Mouse (Mus musculus): ENCODE measurements at regions not wholly inside any gene's neighbourhood (a gene's known extent, or its start where the extent isn't known, plus 50 kb on each side); places are given as distances from the start of the nearest gene placed in this dataset.

GRCm38 (mm10) chr15:59744411-59744931 lies 271.9 kb downstream of the 4933412E24Rik start:
- no peak overlapping the region for H3K4me2 ChIP-seq
- no peaks in the 10 kb centered on the region for H3K9me3 ChIP-seq (replicated peaks)
- no peaks in the 10 kb centered on the region for H3K27me3 ChIP-seq (replicated peaks)
- no peak for ATAC-seq (ENCODE audit: low FRiP score)
- H3K4me3 ChIP-seq (replicated peaks), result no peak overlapping the region
- 78% methylated on average over 5 of the region's 5 CpGs for whole genome bisulfite sequencing
- H3K36me3 ChIP-seq, result no peaks in the 10 kb centered on the region
- no peak overlapping the region for H3K27ac ChIP-seq (replicated peaks)
- H3K4me1 ChIP-seq, result no peaks in the 10 kb centered on the region
- no peak overlapping the region for H3K9ac ChIP-seq (replicated peaks)

DNA sequence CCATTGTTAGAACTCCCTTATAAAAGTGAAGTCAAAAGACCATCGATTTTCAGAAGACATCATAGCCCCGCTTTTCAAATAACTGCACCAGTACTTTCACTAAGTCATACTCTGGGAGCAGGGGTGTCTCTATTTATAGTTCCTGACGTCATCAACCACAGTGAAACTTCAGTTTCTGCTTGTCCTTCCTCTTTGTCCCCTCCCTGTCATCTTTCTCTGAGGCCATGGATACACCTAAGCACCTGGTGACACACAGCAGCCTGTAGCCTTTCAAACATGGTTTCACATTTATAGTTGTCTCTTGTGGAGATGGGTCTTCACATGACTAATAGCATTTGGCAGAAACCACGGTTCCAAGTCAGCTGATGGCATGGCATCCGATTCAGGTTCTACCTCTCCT lies 277.2 kb downstream of the 4933412E24Rik start:
- WGBS, result 90% methylated on average over 5 of the region's 5 CpGs

GRCm38 (mm10) chr15:59737247-59737646 lies 279.2 kb downstream of the 4933412E24Rik start:
- H3K4me1 ChIP-seq, result no peaks in the 10 kb centered on the region
- no peak overlapping the region for H3K27ac ChIP-seq (replicated peaks)
- H3K27me3 ChIP-seq (replicated peaks), result no peaks in the 10 kb centered on the region
- H3K36me3 ChIP-seq, result no peaks in the 10 kb centered on the region
- no peak overlapping the region for H3K4me2 ChIP-seq
- H3K9ac ChIP-seq (replicated peaks), result no peak overlapping the region
- no peak for ATAC-seq (ENCODE audit: low FRiP score)
- no peak overlapping the region for H3K4me3 ChIP-seq (replicated peaks)
- WGBS, result 86% methylated on average over 4 of the region's 4 CpGs
- no peaks in the 10 kb centered on the region for H3K9me3 ChIP-seq (replicated peaks)

More for the DNA sequence above, 277.2 kb downstream of the 4933412E24Rik start:
- no peak for ATAC-seq (ENCODE audit: low FRiP score)
- H3K4me3 ChIP-seq (replicated peaks), result no peak overlapping the region
- no peak overlapping the region for H3K27ac ChIP-seq (replicated peaks)
- H3K27me3 ChIP-seq (replicated peaks), result no peaks in the 10 kb centered on the region
- no peak overlapping the region for H3K9ac ChIP-seq (replicated peaks)
- H3K4me1 ChIP-seq, result no peaks in the 10 kb centered on the region
- H3K9me3 ChIP-seq (replicated peaks), result no peaks in the 10 kb centered on the region
- H3K4me2 ChIP-seq, result no peak overlapping the region
- H3K36me3 ChIP-seq, result no peaks in the 10 kb centered on the region

DNA sequence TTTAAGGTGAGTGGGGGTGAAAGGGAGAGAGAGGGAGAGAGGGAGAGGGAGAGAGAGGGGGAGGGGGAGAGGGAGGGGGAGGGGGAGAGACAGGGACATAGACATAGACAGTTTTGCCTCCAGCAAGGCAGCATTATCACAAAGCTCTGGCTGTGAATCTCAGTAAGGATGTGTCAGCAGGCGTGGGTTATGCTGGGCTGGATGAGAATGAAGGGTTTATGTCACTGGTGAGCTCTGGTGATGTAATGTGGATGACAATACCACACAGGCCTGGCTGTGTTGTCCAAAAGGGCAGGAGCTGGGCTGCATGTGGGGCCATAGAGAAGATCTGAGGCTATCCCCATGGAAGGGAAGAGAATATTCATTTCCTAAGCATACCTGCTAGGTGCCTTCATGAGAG lies 282.0 kb downstream of the 4933412E24Rik start:
- WGBS, result 81% methylated on average over 1 of the region's 1 CpGs
- Histone ChIP-seq H3K4me2 (no peak overlapping the region), H3K9ac (replicated peaks) (no peak overlapping the region), H3K36me3 (no peaks in the 10 kb centered on the region), H3K9me3 (replicated peaks) (no peaks in the 10 kb centered on the region), H3K4me1 (no peaks in the 10 kb centered on the region), H3K4me3 (replicated peaks) (no peak overlapping the region), H3K27ac (replicated peaks) (no peak overlapping the region), H3K27me3 (replicated peaks) (no peaks in the 10 kb centered on the region)
- no peak for ATAC-seq (ENCODE audit: low FRiP score)

GRCm38 (mm10) chr15:59733932-59734331 lies 282.5 kb downstream of the 4933412E24Rik start:
- Histone ChIP-seq H3K4me1 (no peaks in the 10 kb centered on the region), H3K36me3 (no peaks in the 10 kb centered on the region), H3K27me3 (replicated peaks) (no peaks in the 10 kb centered on the region), H3K27ac (replicated peaks) (no peak overlapping the region), H3K4me2 (no peak overlapping the region), H3K9me3 (replicated peaks) (no peaks in the 10 kb centered on the region), H3K9ac (replicated peaks) (no peak overlapping the region), H3K4me3 (replicated peaks) (no peak overlapping the region)
- ATAC-seq (ENCODE audit: low FRiP score), result no peak
- WGBS, result 87% methylated on average over 3 of the region's 3 CpGs

DNA sequence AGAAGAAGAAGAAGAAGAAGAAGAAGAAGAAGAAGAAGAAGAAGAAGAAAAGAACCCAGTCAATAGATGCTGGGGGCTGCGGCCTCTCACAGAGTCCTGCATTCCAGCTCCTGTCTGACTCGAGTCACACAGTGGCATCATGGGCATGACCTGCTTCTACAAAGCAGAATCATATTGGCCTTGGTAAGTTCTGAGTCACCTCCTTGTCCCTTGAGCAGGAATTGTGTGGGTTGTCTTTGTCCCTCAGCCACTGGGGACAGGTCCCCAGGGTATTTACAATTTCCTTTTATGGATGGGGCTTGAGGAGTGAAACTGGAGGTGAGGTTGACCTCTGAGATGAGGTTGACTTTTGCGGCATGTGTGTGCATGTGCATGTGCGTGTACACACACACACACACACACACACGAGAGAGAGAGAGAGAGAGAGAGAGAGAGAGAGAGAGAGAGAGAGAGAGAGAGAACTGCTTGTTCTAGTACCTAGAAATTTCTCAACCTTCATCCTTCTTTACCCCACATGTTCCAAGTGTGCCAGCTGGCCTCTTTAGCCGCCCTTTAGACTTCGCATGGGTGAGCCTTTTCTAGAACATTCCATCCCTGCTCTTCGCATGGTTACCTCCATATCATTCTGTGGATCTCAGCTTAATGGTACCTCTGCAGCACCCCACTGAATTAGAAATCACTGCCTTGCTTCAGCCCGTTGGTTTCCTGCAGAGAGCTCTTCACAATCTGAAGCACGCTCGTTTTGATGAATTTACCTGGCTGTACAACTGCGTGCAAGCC lies 283.2 kb downstream of the 4933412E24Rik start:
- no peak for ATAC-seq (ENCODE audit: low FRiP score)
- Histone ChIP-seq H3K4me3 (replicated peaks) (no peak overlapping the region), H3K27me3 (replicated peaks) (no peaks in the 10 kb centered on the region), H3K9me3 (replicated peaks) (no peaks in the 10 kb centered on the region), H3K4me1 (no peaks in the 10 kb centered on the region), H3K36me3 (no peaks in the 10 kb centered on the region), H3K4me2 (no peak overlapping the region), H3K9ac (replicated peaks) (no peak overlapping the region), H3K27ac (replicated peaks) (no peak overlapping the region)
- WGBS, result 76% methylated on average over 12 of the region's 12 CpGs

GRCm38 (mm10) chr15:59731129-59731528 lies 285.3 kb downstream of the 4933412E24Rik start:
- Histone ChIP-seq H3K4me3 (replicated peaks) (no peak overlapping the region), H3K36me3 (no peaks in the 10 kb centered on the region), H3K9me3 (replicated peaks) (no peaks in the 10 kb centered on the region), H3K4me2 (no peak overlapping the region), H3K27ac (replicated peaks) (no peak overlapping the region), H3K27me3 (replicated peaks) (no peaks in the 10 kb centered on the region), H3K9ac (replicated peaks) (no peak overlapping the region), H3K4me1 (no peaks in the 10 kb centered on the region)
- ATAC-seq (ENCODE audit: low FRiP score), result no peak
- 88% methylated on average over 8 of the region's 8 CpGs for WGBS

DNA sequence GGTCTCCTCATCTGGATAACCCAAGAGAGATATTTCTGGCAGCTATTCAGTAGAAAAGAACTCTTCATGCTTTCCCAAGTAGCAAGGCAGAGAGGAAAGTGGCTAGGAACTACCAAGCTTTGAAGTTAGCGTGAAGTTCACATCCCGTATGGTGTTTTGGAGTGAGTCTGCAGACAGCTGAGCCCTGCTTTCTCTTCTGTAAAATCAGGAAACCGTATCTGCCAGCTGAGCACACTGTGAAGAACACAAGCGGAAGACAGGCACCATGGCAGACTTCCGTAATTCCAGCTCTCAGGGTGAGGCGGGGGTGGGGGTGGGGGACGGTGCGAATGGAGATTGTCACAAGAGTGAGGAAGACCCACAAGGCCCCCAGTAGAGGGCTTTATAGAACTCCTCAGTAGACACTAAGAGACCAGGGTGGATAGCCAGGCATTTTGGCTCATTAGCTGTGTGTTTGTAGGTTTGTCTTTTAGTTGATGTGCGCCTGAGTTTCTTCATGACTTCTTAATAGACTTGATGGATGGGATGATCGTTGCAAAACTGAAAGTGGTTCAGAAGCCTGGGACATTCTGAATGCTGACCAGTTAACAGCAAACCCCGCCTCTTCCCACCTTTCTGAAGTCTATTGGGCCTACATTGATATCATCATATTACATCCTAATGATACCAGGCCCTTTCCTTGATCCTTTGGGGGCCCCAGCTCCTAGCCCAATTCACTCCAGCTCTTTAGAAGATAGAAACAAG lies 287.4 kb downstream of the 4933412E24Rik start:
- H3K9ac ChIP-seq (replicated peaks), result no peak overlapping the region
- no peaks in the 10 kb centered on the region for H3K27me3 ChIP-seq (replicated peaks)
- H3K4me3 ChIP-seq (replicated peaks), result no peak overlapping the region
- no peaks in the 10 kb centered on the region for H3K9me3 ChIP-seq (replicated peaks)
- no peak for ATAC-seq (ENCODE audit: low FRiP score)
- no peak overlapping the region for H3K4me2 ChIP-seq
- H3K27ac ChIP-seq (replicated peaks), result no peak overlapping the region
- no peaks in the 10 kb centered on the region for H3K36me3 ChIP-seq
- no peaks in the 10 kb centered on the region for H3K4me1 ChIP-seq
- WGBS, result 84% methylated on average over 11 of the region's 11 CpGs

DNA sequence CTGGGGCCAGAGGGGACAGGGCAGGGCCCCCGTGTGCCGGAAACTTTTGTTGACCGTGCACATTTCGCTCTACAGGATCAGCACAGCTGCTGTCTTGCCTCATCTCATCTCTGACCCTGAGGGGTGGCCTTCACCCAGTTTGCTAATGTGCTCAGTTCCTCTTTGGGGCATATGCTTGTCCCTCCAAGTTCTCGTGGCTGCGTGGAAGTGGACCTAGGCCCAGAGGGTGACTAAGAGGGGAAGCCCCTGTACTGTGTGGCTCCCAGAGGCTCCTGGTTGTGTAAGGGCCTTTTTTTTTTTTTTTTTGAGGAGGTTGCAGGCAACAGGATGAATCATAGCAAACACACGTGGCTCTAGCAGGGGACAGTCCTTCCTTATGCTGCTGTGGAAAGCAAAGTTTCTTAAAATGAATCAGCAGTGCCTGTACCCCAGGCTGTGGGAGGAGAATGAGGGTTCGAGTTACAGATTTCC lies 288.2 kb downstream of the 4933412E24Rik start:
- WGBS, result 86% methylated on average over 8 of the region's 8 CpGs
- ATAC-seq (ENCODE audit: low FRiP score), result no peak
- no peaks in the 10 kb centered on the region for H3K36me3 ChIP-seq
- no peak overlapping the region for H3K9ac ChIP-seq (replicated peaks)
- H3K4me2 ChIP-seq, result no peak overlapping the region
- H3K4me3 ChIP-seq (replicated peaks), result no peak overlapping the region
- no peaks in the 10 kb centered on the region for H3K4me1 ChIP-seq
- no peaks in the 10 kb centered on the region for H3K9me3 ChIP-seq (replicated peaks)
- H3K27me3 ChIP-seq (replicated peaks), result no peaks in the 10 kb centered on the region
- no peak overlapping the region for H3K27ac ChIP-seq (replicated peaks)

DNA sequence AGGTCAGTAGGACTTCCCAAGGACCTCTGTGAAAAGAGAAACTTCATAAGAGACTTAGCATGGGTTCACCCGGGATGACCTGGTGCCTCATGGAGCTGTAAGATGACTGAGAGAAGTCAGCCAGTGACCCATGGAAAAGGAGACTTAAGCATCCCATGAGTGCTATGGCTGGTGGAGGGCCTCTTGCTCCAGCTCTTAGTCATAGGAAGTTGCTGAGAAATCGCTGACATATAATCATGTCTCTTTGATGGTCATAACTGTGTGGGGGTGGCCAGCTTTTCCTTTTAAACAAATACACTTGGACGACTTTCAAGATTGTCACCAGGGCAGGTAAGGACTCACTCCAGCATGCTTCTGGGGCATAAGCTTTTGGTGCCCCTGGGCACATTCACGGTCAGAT lies 290.5 kb downstream of the 4933412E24Rik start:
- Histone ChIP-seq H3K27ac (replicated peaks) (no peak overlapping the region), H3K27me3 (replicated peaks) (no peaks in the 10 kb centered on the region), H3K9ac (replicated peaks) (no peak overlapping the region), H3K4me3 (replicated peaks) (no peak overlapping the region), H3K36me3 (no peaks in the 10 kb centered on the region), H3K9me3 (replicated peaks) (no peaks in the 10 kb centered on the region), H3K4me2 (no peak overlapping the region), H3K4me1 (no peaks in the 10 kb centered on the region)
- 91% methylated on average over 4 of the region's 4 CpGs for WGBS
- ATAC-seq (ENCODE audit: low FRiP score), result no peak

- H3K4me3 ChIP-seq (replicated peaks), result no peak overlapping the region
- no peaks in the 10 kb centered on the region for H3K9me3 ChIP-seq (replicated peaks)
- WGBS, result 84% methylated on average over 2 of the region's 2 CpGs
- no peaks in the 10 kb centered on the region for H3K27me3 ChIP-seq (replicated peaks)
- no peaks in the 10 kb centered on the region for H3K36me3 ChIP-seq
- H3K9ac ChIP-seq (replicated peaks), result no peak overlapping the region
- H3K4me2 ChIP-seq, result no peak overlapping the region
- no peak for ATAC-seq (ENCODE audit: low FRiP score)
- no peaks in the 10 kb centered on the region for H3K4me1 ChIP-seq
- no peak overlapping the region for H3K27ac ChIP-seq (replicated peaks)
Observed at GRCm38 (mm10) chr15:59722661-59723413, 293.6 kb downstream of the 4933412E24Rik start.
